Mouse (Mus musculus): ENCODE results near the gene Tkt. TPM values are rescaled to one million over a fixed set of nuclear protein-coding genes. Genes with fewer than 3 reads are reported as not detected.
A peak's percentile ranks its signal among the peaks of the same experiment; 100 is the strongest.

Tkt gene
- polyA plus RNA-seq, 1 experiment from 2014 or later: 274 TPM

DNA sequence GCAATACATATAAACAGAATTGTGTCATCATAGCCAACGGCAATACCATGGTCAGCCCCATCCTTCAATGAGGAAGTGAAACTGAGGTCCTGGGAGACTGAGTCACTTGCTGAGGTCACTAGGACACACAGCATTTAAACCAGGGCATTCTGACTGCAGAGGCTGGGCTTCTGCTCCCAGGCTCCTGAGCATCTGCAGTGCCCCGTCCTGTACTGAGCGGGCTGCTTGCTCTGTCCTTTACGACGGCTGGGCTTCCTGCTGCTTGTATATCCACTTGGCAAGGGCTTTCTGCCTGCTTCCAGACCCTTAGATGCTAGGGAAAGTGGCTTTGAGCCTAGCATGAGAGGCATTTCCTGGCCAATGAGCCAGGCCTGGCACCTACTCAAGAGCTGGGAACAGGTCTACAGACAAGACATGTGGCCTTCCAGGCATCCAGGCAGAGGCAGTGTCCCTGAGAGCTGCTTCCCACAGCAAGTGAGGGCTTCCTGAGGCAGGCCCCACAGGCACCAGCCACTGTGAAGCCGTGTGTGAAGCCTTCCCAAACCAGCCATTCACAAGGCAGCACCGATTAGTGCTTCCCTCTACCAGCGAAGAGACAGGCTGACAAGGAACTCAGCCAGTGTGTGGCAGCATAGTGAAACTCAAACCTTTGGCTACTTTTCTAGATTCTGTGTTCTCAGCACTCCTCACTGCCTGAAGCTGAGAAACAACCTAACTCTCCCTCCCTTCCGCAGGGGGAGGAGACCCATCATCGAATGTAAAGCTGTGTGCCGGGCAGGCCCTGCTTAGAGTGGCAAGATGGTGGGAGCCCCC lies 45.3 kb downstream of the Tkt start:
- Histone ChIP-seq H3K36me3 (replicated peaks) (no peaks in the 10 kb centered on the region), H3K27me3 (no peaks in the 10 kb centered on the region), H3K4me3 (replicated peaks) (no peak overlapping the region), H3K4me1 (peaks cover 28% of the 10 kb centered on the region), H3K4me2 (peak overlapping the region; percentile 32), H3K9ac (0 out of 2 replicates have a peak overlapping the region, but pooled peaks have one; percentile 29), H3K9me3 (no peaks in the 10 kb centered on the region), H3K27ac (peak overlapping the region; percentile 89)
- peak; percentile 59 for ATAC-seq (ENCODE audit: low FRiP score)
- 38% methylated on average over 11 of the region's 11 CpGs for WGBS

DNA sequence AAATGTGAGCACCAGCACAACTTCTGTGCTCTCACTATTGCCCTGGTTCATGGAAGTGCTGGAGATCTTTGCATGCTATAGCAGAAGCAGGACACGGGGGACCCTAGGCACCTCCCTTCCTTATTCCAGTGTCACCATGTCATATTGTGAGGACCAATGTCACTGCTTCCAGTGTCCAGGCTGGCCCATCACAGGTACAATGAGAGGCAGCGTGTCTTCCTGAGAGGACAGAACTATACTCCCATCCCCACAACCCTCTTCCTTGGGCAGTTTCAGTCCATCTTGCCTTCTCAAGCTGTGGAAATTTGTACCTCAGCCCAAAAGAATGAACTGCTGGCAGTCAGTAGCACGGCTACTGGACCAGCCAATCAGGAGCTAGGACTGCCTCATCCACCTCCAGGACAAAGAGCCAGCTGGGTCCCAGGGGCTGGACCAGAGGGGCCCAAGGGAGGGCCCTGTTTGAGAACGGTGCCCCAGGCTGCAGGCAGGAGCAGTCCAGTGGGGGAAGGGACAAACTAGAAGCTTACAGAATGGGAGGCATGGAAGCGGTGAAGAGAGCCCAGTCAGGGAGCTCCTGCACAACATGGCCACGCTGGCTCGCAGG lies 46.0 kb downstream of the Tkt start:
- H3K27me3 ChIP-seq: no peaks in the 10 kb centered on the region
- 0 out of 2 replicates have a peak overlapping the region, but pooled peaks have one; percentile 8 for H3K9ac ChIP-seq
- no peak overlapping the region for H3K4me3 ChIP-seq (replicated peaks)
- peaks cover 28% of the 10 kb centered on the region for H3K4me1 ChIP-seq
- peaks cover 5% of the 10 kb centered on the region; the same call in 1 of the 2 replicates for H3K36me3 ChIP-seq (replicated peaks)
- H3K9me3 ChIP-seq: no peaks in the 10 kb centered on the region
- 17% methylated on average over 7 of the region's 7 CpGs for WGBS
- H3K4me2 ChIP-seq: peak overlapping the region; percentile 32
- H3K27ac ChIP-seq: peak overlapping the region; percentile 89
- ATAC-seq (ENCODE audit: low FRiP score): peak; percentile 93

DNA sequence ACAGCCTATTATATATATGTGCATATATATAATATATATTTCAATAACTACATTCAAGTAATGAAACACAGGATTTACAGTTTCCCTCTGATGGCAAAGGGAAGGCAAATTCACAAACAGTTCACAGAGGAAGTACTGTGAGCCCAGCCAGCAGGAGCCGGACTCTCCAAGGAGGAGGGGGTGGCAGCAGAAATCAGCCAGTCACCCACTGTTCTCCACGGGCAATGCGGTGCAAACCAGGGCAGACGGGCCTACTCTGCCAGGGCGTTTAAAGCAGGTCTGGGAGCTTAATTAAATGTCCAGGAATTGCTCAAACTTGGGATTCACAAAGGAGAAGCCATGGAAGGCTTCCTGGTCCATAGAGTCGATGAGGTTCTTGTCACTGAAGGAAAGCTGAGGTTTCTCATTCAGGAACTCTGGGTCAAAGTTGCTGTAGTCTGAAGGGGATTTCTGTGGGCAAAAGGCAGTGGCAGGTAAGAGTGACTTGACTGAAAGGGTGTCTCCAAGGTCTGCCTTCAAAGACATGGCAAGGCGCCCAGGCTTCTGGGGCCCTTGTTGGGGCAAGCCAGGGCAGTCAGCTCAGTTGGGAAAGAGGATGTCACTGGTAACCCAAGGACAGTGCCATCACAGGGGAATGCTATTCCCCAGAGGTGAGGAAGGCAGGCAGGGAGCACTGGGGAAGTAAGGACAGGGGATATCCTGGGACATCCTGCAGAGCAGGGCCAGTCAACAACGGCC lies 47.6 kb downstream of the Tkt start:
- Histone ChIP-seq H3K36me3 (replicated peaks) (peaks cover 11% of the 10 kb centered on the region; the same call in 1 of the 2 replicates), H3K9me3 (no peaks in the 10 kb centered on the region), H3K27me3 (no peaks in the 10 kb centered on the region), H3K4me3 (replicated peaks) (no peak overlapping the region), H3K4me1 (peaks cover 28% of the 10 kb centered on the region), H3K9ac (no peak overlapping the region), H3K27ac (0 out of 2 replicates have a peak overlapping the region, but pooled peaks have one; percentile 31), H3K4me2 (no peak overlapping the region)
- 88% methylated on average over 8 of the region's 8 CpGs for WGBS
- no peak for ATAC-seq (ENCODE audit: low FRiP score)

DNA sequence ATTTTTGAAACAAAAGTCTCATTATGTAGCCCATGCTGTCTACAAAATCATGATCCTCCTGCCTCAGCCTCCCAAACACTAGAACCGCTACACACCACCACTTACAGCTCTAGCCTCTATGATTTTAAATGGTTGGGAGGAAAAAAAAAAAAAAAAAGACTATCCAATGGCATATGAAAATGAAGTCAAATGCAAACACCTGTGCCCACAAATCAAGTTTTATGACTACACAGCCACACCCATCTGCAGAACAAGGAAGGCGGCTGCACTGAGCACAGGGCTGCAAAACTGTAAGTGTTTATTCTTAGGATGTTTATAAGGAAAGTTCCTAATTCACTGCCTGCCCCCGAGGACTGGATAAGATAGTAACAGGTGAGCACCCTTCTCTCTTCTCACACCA lies 48.2 kb downstream of the Tkt start:
- H3K9ac ChIP-seq: no peak overlapping the region
- ATAC-seq (ENCODE audit: low FRiP score): no peak
- WGBS: 96% methylated on average over 3 of the region's 3 CpGs

DNA sequence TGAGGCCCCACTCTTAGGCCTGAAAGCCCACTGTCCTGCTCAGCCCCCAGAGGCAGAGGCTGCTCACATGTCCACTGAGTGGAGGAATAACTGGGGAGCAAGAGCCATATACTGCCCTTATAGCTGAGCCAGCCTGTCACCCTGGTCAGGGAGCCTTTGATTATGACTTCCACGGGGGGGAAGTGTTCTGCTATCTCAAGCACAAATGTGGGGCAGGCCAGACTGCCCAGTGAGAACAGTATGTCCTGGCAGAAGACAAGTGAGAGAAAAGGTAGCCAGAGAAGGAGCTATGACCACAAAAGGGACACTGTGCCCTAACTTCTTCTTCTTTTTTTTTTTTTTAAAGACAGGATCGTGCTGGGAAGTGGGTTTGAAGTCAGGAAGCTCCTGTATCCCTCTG lies 49.0 kb downstream of the Tkt start:
- no peaks in the 10 kb centered on the region for H3K9me3 ChIP-seq
- H3K36me3 ChIP-seq (replicated peaks): peaks cover 25% of the 10 kb centered on the region
- H3K4me2 ChIP-seq: no peak overlapping the region
- H3K4me3 ChIP-seq (replicated peaks): no peak overlapping the region
- ATAC-seq (ENCODE audit: low FRiP score): no peak
- 88% methylated on average over 2 of the region's 2 CpGs for WGBS
- no peak overlapping the region for H3K9ac ChIP-seq
- peaks cover 22% of the 10 kb centered on the region for H3K4me1 ChIP-seq
- H3K27ac ChIP-seq: no peak overlapping the region
- no peaks in the 10 kb centered on the region for H3K27me3 ChIP-seq

More for the DNA sequence above, 48.2 kb downstream of the Tkt start:
- no peak overlapping the region for H3K4me3 ChIP-seq (replicated peaks)
- H3K4me1 ChIP-seq: peaks cover 28% of the 10 kb centered on the region
- H3K36me3 ChIP-seq (replicated peaks): peaks cover 18% of the 10 kb centered on the region; the same call in 1 of the 2 replicates
- no peak overlapping the region for H3K27ac ChIP-seq
- no peak overlapping the region for H3K4me2 ChIP-seq
- H3K27me3 ChIP-seq: no peaks in the 10 kb centered on the region
- no peaks in the 10 kb centered on the region for H3K9me3 ChIP-seq

DNA sequence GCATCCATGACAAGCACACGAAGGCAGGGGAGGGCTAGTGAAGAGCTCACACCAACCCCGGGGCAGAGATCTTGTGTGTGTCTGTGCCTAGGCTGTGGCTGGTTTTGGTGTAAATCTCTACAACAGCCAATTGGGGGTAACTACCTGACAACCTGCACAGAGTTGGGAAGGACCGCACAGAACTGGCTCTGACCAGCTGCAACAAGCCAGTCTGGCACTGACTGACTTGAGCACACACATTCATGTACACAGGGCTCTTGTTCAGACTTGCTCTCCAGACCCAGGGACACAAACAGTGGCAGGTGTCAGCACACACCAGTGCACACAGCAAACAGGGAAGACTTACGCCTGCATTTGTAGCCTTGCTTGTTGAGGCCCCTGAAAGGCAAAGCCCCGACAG lies 58.7 kb downstream of the Tkt start:
- no peak overlapping the region for H3K4me2 ChIP-seq
- no peak overlapping the region for H3K9ac ChIP-seq
- 89% methylated on average over 5 of the region's 5 CpGs for WGBS
- H3K4me3 ChIP-seq (replicated peaks): no peak overlapping the region
- H3K4me1 ChIP-seq: no peaks in the 10 kb centered on the region
- peaks cover 8% of the 10 kb centered on the region for H3K36me3 ChIP-seq (replicated peaks)
- ATAC-seq (ENCODE audit: low FRiP score): no peak
- H3K9me3 ChIP-seq: no peaks in the 10 kb centered on the region
- no peaks in the 10 kb centered on the region for H3K27me3 ChIP-seq
- no peak overlapping the region for H3K27ac ChIP-seq

DNA sequence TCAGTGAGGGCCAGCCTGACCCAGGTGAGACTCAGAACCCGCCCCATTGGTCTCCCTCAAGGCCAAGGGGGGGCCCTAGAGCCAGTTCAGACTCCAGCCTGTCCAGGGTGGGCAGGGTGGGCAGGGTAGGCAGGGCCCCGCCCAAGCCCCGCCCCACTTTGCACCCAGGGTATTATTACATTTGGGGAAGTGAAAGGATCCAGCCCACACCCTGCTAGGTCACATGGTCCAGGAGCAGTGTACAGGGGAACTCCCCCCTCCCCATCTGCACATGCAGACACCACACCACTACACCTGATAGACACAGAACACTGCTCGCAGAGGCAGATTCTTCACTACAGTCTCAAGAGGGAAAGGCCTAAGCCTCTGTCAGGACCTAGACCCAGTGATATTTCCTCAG lies 59.5 kb downstream of the Tkt start:
- H3K27ac ChIP-seq: no peak overlapping the region
- H3K27me3 ChIP-seq: no peaks in the 10 kb centered on the region
- 0 out of 2 replicates have a peak, but pooled peaks cover 4% of the 10 kb centered on the region for H3K4me1 ChIP-seq
- H3K9me3 ChIP-seq: no peaks in the 10 kb centered on the region
- H3K4me2 ChIP-seq: no peak overlapping the region
- no peak overlapping the region for H3K9ac ChIP-seq
- H3K4me3 ChIP-seq (replicated peaks): no peak overlapping the region
- 89% methylated on average over 4 of the region's 4 CpGs for WGBS
- H3K36me3 ChIP-seq (replicated peaks): peaks cover 4% of the 10 kb centered on the region; the same call in 1 of the 2 replicates
- no peak for ATAC-seq (ENCODE audit: low FRiP score)

DNA sequence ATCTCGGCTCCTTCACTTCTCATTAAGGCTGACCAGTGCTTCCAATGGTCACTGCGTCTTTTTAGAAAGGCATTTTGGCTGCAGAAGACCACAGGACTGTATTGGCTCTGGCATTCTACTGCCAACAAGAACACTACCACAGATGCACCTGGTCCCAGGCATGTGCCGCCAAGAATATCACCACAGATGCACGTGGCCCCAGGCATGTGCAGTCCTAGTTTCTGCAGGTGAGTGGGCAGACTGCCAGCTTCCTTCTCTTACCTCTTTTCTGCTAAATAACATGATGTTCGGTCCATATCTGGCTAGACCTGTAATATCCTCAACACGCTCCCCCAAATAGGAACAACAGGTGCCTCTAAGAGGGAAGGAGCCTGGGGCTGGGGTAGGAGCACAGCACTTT lies 60.0 kb downstream of the Tkt start:
- WGBS: 94% methylated on average over 6 of the region's 6 CpGs
- H3K9me3 ChIP-seq: no peaks in the 10 kb centered on the region

DNA sequence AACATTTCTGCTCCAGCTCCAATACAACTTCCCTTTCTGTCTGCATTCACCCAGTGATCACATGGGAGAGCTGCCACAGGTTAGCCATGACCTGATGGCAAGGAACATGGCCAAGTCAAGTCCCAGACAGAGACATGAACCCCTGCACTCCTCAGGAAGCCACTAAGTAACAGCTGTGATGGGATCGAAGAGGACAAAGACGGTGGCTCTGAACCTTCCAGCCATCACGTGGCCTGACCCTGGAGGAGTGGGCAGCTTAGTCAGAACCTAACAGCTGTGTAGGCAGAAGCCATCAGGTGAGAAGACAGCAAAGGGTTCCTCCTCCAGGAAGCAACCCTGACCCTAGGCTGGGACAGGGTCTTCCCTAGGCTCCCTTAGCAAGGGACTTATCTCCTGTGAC lies 61.3 kb downstream of the Tkt start:
- no peaks in the 10 kb centered on the region for H3K27me3 ChIP-seq
- no peaks in the 10 kb centered on the region for H3K9me3 ChIP-seq
- no peak for ATAC-seq (ENCODE audit: low FRiP score)
- H3K4me3 ChIP-seq (replicated peaks): no peak overlapping the region
- peaks cover 4% of the 10 kb centered on the region; the same call in 1 of the 2 replicates for H3K36me3 ChIP-seq (replicated peaks)
- H3K9ac ChIP-seq: no peak overlapping the region
- H3K27ac ChIP-seq: no peak overlapping the region
- no peak overlapping the region for H3K4me2 ChIP-seq
- 90% methylated on average over 3 of the region's 3 CpGs for WGBS
- H3K4me1 ChIP-seq: 0 out of 2 replicates have a peak, but pooled peaks cover 4% of the 10 kb centered on the region

More for the DNA sequence above, 60.0 kb downstream of the Tkt start:
- Histone ChIP-seq H3K27me3 (no peaks in the 10 kb centered on the region), H3K4me2 (no peak overlapping the region), H3K9ac (no peak overlapping the region), H3K4me1 (0 out of 2 replicates have a peak, but pooled peaks cover 4% of the 10 kb centered on the region), H3K27ac (no peak overlapping the region), H3K36me3 (replicated peaks) (peaks cover 4% of the 10 kb centered on the region; the same call in 1 of the 2 replicates), H3K4me3 (replicated peaks) (no peak overlapping the region)
- ATAC-seq (ENCODE audit: low FRiP score): no peak

DNA sequence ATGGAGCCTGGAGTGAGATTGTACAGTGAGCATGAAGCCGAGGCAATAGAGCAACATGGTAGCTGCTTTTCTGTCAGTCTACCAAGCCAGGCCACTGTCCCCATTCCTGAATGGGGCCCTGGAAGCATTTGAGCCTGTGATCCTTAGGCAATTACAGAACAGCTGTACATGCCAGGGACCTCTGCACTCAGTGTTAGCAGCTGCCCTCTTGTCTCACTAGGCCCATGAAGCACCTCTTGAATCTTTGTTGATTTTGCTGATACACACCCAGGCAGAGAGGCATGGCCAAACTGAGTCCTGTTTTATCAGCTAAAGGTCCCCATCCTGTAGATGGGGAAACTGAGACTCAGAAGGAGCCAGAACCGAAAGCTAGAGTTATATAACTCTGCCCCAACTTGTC lies 62.1 kb downstream of the Tkt start:
- H3K36me3 ChIP-seq (replicated peaks): peaks cover 4% of the 10 kb centered on the region; the same call in 1 of the 2 replicates
- ATAC-seq (ENCODE audit: low FRiP score): no peak
- WGBS: 74% methylated on average over 2 of the region's 2 CpGs
- H3K4me2 ChIP-seq: no peak overlapping the region
- no peak overlapping the region for H3K27ac ChIP-seq
- no peaks in the 10 kb centered on the region for H3K27me3 ChIP-seq
- H3K4me3 ChIP-seq (replicated peaks): no peak overlapping the region
- H3K9ac ChIP-seq: no peak overlapping the region
- 0 out of 2 replicates have a peak, but pooled peaks cover 4% of the 10 kb centered on the region for H3K4me1 ChIP-seq
- no peaks in the 10 kb centered on the region for H3K9me3 ChIP-seq

DNA sequence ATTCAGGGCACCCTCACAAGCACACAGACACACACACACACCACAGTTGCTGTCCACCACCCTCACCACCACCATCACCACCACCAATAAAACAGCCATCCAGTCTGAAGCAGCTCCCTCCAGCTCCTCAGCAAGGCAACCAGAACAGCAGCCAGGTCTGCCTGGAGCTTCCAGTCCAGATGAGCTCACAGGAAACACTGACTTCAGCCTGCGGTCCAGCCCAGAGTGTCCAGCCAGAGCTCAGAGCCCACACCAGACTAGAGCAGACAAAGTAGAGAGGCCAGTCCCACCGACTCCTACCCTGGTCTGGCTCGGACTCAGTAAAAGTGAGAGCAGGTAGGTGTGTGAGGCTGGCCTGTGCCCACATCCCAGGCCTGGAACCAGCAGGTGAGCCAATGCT lies 62.8 kb downstream of the Tkt start:
- ATAC-seq (ENCODE audit: low FRiP score): no peak
- no peak overlapping the region for H3K27ac ChIP-seq
- no peak overlapping the region for H3K4me2 ChIP-seq
- H3K9ac ChIP-seq: no peak overlapping the region
- H3K9me3 ChIP-seq: no peaks in the 10 kb centered on the region
- peaks cover 4% of the 10 kb centered on the region; the same call in 1 of the 2 replicates for H3K36me3 ChIP-seq (replicated peaks)
- no peak overlapping the region for H3K4me3 ChIP-seq (replicated peaks)
- H3K4me1 ChIP-seq: 0 out of 2 replicates have a peak, but pooled peaks cover 4% of the 10 kb centered on the region
- 83% methylated on average over 3 of the region's 3 CpGs for WGBS
- no peaks in the 10 kb centered on the region for H3K27me3 ChIP-seq

DNA sequence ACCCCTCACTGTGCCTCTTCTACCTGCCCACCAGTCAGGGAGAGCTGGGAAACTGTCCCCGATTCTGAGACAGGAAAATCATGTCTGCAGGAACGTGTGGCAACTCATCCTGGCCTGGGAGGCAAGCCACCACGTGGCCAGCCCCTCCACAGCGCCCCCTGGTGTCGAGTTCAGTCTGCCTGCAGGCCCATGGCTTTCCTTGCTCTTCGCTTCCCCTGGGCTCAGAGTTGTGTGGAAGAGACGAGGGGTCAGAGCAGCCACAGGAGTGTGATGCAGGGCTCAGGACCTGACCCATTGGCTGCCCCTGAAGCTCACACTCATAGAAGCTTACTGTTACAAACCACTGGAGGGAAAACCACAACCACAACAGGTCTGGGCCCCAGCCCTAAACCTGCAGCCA lies 64.4 kb downstream of the Tkt start:
- H3K9me3 ChIP-seq: no peaks in the 10 kb centered on the region
- 11% methylated on average over 7 of the region's 7 CpGs for WGBS
- no peak overlapping the region for H3K4me3 ChIP-seq (replicated peaks)
- H3K36me3 ChIP-seq (replicated peaks): no peaks in the 10 kb centered on the region
- H3K27ac ChIP-seq: no peak overlapping the region
- no peak overlapping the region for H3K4me2 ChIP-seq
- H3K27me3 ChIP-seq: no peaks in the 10 kb centered on the region
- H3K4me1 ChIP-seq: 0 out of 2 replicates have a peak, but pooled peaks cover 4% of the 10 kb centered on the region
- no peak overlapping the region for H3K9ac ChIP-seq
- ATAC-seq (ENCODE audit: low FRiP score): peak; percentile 61; the same call in 1 of the 2 replicates
